16 mouse cellular contexts compared by ENCODE assay signal in the genomic region with DNA sequence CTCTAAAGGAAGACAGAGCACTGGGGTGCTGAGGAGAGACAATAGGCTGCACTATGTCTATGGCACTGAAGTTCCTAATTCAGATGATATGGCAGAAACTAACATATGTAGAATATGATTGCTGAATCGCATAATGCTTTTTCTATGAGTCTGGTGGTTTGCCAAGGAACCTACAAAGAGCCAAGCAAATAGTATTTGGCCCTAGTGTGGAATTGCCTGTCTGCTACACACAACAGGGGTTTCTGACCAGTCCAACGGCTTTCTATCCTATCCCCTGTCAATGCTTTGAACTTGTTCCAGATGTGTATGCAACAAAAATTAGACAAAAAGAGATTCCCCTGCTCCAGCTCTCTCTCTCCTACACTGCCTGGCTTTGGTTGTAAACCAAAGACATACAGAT.
DNase-seq lines count a peak whose midpoint lies in the region; ATAC-seq and TF ChIP-seq lines count a peak whose summit lies in the region.
"Had no signal": no experiment of that assay in that cellular context is flagged by ENCODE, and none has a peak within 500 bp of the region (broad histone marks: within the 10 kb centered on the region; RNA-seq: fewer than 3 reads in every experiment).

No protein-coding gene starts in this region.

- H3K27me3 ChIP-seq in stomach, embryonic 15.5 days (replicated peaks) = no peaks in the 10 kb centered on the region
- H3K27me3 ChIP-seq in stomach, postnatal 0 days (ENCODE audit: control insufficient read depth, insufficient read depth, low read length) = no peaks in the 10 kb centered on the region
- no peaks in the 10 kb centered on the region for H3K27me3 ChIP-seq in forebrain, postnatal 0 days (ENCODE audit: insufficient read depth, low read length)
- H3K27me3 ChIP-seq in limb, embryonic 15.5 days = no peaks in the 10 kb centered on the region

- TF ChIP-seq CTCF in stomach, postnatal 0 days (IDR thresholded peaks at IDR 0.05; ENCODE audit: low read depth) = no peak
- TF ChIP-seq CTCF in forebrain, postnatal 0 days (IDR thresholded peaks at IDR 0.05; ENCODE audit: low read depth) = no peak

- H3K27ac ChIP-seq in stomach, embryonic 15.5 days = 0 out of 2 replicates have a peak overlapping the region, but pooled peaks have one; percentile 8
- no peak overlapping the region for H3K27ac ChIP-seq in stomach, postnatal 0 days (replicated peaks)
- no peak overlapping the region for H3K27ac ChIP-seq in forebrain, postnatal 0 days (ENCODE audit: low read depth, low read length)
- peak overlapping the region; percentile 40; the same call in 1 of the 2 replicates for H3K27ac ChIP-seq in limb, embryonic 15.5 days
- H3K27ac ChIP-seq: left cerebral cortex, adult 2 months had no signal

- no peak for ATAC-seq in stomach, embryonic 15.5 days (ENCODE audit: insufficient read depth, low FRiP score, low read depth)
- ATAC-seq in stomach, postnatal 0 days (ENCODE audit: low FRiP score, low TSS enrichment) = no peak
- ATAC-seq in forebrain, postnatal 0 days = no peak
- ATAC-seq in limb, embryonic 15.5 days (ENCODE audit: insufficient number of reproducible peaks, low FRiP score, low TSS enrichment, low read depth) = no peak

- no peak for TF ChIP-seq EP300 in stomach, postnatal 0 days (optimal IDR thresholded peaks at IDR 0.05)

- intact Hi-C loops in left cerebral cortex, postnatal 25 days (cut with DNase I) = no loop called here

- H3K4me3 ChIP-seq in stomach, embryonic 15.5 days (replicated peaks) = no peak overlapping the region
- no peak overlapping the region for H3K4me3 ChIP-seq in stomach, postnatal 0 days (ENCODE audit: low read depth, low read length)
- no peak overlapping the region for H3K4me3 ChIP-seq in forebrain, postnatal 0 days (ENCODE audit: low read depth, low read length)
- no peak overlapping the region for H3K4me3 ChIP-seq in limb, embryonic 15.5 days
- H3K4me3 ChIP-seq: left cerebral cortex, adult 2 months had no signal

- H3K9ac ChIP-seq in stomach, embryonic 15.5 days = no peak overlapping the region
- H3K9ac ChIP-seq in stomach, postnatal 0 days (ENCODE audit: low read length) = no peak overlapping the region
- no peak overlapping the region for H3K9ac ChIP-seq in forebrain, postnatal 0 days
- no peak overlapping the region for H3K9ac ChIP-seq in limb, embryonic 15.5 days

- H3K9me3 ChIP-seq in stomach, embryonic 15.5 days = no peaks in the 10 kb centered on the region
- no peaks in the 10 kb centered on the region for H3K9me3 ChIP-seq in stomach, postnatal 0 days (ENCODE audit: control insufficient read depth, low read length)
- no peaks in the 10 kb centered on the region for H3K9me3 ChIP-seq in forebrain, postnatal 0 days (ENCODE audit: low read length)
- H3K9me3 ChIP-seq in limb, embryonic 15.5 days = no peaks in the 10 kb centered on the region
- H3K9me3 ChIP-seq: G1E had no signal

- DNase-seq in stomach, postnatal 0 days (ENCODE audit: low spot score) = no peak
- DNase-seq in forebrain, postnatal 0 days = peak; percentile 10
- no peak for DNase-seq in left cerebral cortex, postnatal 25 days (ENCODE audit: low spot score in 2 of 2)
- DNase-seq in kidney, postnatal 25 days = no peak
- no peak for DNase-seq in kidney, adult 18-20 months
- DNase-seq in ovary, postnatal 36 days (ENCODE audit: low spot score) = no peak
- DNase-seq: adrenal gland, postnatal 25 days; cerebellum, postnatal 25 days; heart, postnatal 10 days; kidney, adult 9 months; lung, postnatal 4 days had no signal

- no peaks in the 10 kb centered on the region for H3K36me3 ChIP-seq in stomach, embryonic 15.5 days
- no peaks in the 10 kb centered on the region for H3K36me3 ChIP-seq in stomach, postnatal 0 days (ENCODE audit: control insufficient read depth, insufficient read depth, low read length)
- no peaks in the 10 kb centered on the region for H3K36me3 ChIP-seq in forebrain, postnatal 0 days (ENCODE audit: insufficient read depth)
- no peaks in the 10 kb centered on the region for H3K36me3 ChIP-seq in limb, embryonic 15.5 days
- H3K36me3 ChIP-seq: G1E had no signal

- WGBS in stomach, embryonic 15.5 days = 58% methylated on average over 2 of the region's 2 CpGs
- 57% methylated on average over 2 of the region's 2 CpGs for WGBS in stomach, postnatal 0 days
- 40% methylated on average over 2 of the region's 2 CpGs for WGBS in forebrain, postnatal 0 days
- WGBS in limb, embryonic 15.5 days = 41% methylated on average over 2 of the region's 2 CpGs

- H3K4me1 ChIP-seq in stomach, embryonic 15.5 days = no peaks in the 10 kb centered on the region
- no peaks in the 10 kb centered on the region for H3K4me1 ChIP-seq in stomach, postnatal 0 days (replicated peaks; ENCODE audit: control insufficient read depth, insufficient read depth)
- H3K4me1 ChIP-seq in forebrain, postnatal 0 days (ENCODE audit: insufficient read depth) = no peaks in the 10 kb centered on the region
- peaks cover 10% of the 10 kb centered on the region; the same call in 1 of the 2 replicates for H3K4me1 ChIP-seq in limb, embryonic 15.5 days

- no peak overlapping the region for H3K4me2 ChIP-seq in stomach, embryonic 15.5 days
- no peak overlapping the region for H3K4me2 ChIP-seq in stomach, postnatal 0 days (replicated peaks; ENCODE audit: low read depth)
- no peak overlapping the region for H3K4me2 ChIP-seq in forebrain, postnatal 0 days (ENCODE audit: low read depth)
- no peak overlapping the region for H3K4me2 ChIP-seq in limb, embryonic 15.5 days
- H3K4me2 ChIP-seq: liver, embryonic 11.5 days had no signal

Comparison
In these comparisons a context has a peak if more than half of its experiments do, and no peak if none do; other contexts are left out.
1. H3K27ac ChIP-seq: peak in stomach, embryonic 15.5 days (single experiment) and limb, embryonic 15.5 days (single experiment); none in stomach, postnatal 0 days (single experiment) and forebrain, postnatal 0 days (single experiment).